Mouse (Mus musculus) cerebellum, adult 2 months (tissue): ENCODE measurements around the gene Wdr25. TPM values are rescaled to one million over a fixed set of nuclear protein-coding genes. Genes with fewer than 3 reads are reported as not detected.

ENCODE experiments used
- DNase-seq, 2 experiments: peaks; one replicate each; pipeline ENCODE4 v3.0.0; 2021
- H3K27ac ChIP-seq: fragments of 200-500 bp; 2 replicates; pipeline ENCODE4 v1.5.1; 2012; ENCODE audit warnings: low read length, control low read depth, inconsistent platforms; ENCODE audit not compliant: insufficient read depth
- H3K27me3 ChIP-seq: fragments of 200-500 bp; 2 replicates; pipeline ENCODE4 v1.6.1; 2012; ENCODE audit warnings: inconsistent platforms, mild to moderate bottlenecking, low read length, moderate library complexity; ENCODE audit not compliant: control insufficient read depth, insufficient read depth
- H3K4me1 ChIP-seq: fragments of 200-500 bp; 2 replicates; pipeline ENCODE4 v1.6.1; 2011; ENCODE audit warnings: low read length; ENCODE audit not compliant: control insufficient read depth, insufficient read depth
- H3K4me3 ChIP-seq: fragments of 200-500 bp; replicated peaks from 2 replicates; pipeline ENCODE3; 2011; ENCODE audit warnings: mild to moderate bottlenecking, low read depth, low read length, control low read depth; ENCODE audit not compliant: insufficient read depth
- CTCF ChIP-seq: fragments of 200-500 bp; IDR thresholded peaks from 2 replicates; pipeline ENCODE4 v1.5.1; 2011; ENCODE audit warnings: low read depth, mild to moderate bottlenecking, control low read depth, low read length, moderate library complexity, borderline replicate concordance; ENCODE audit not compliant: insufficient read depth
- POLR2A ChIP-seq: fragments of 200-500 bp; IDR thresholded peaks from 2 replicates; pipeline ENCODE4 v1.6.1; 2011; ENCODE audit warnings: low read length, control low read depth, borderline replicate concordance; ENCODE audit not compliant: insufficient read depth
- whole genome bisulfite sequencing: fragments of 180-500 bp; shearing (Covaris S2); methylation state at CpG from one replicate; pipeline ENCODE4 v1.1.7; 2018; 5-methylcytosine and 5-hydroxymethylcytosine counted together
- polyA plus RNA-seq: library from polyadenylated mRNA; depleted of rRNA; stranded (reverse); fragments of >200 nt; gene quantifications from 2 replicates; pipeline ENCODE4 v1.2.3, GENCODE M21; 2012

Wdr25 gene
- polyA plus RNA-seq, 1 experiment = 16.0 TPM

- no peak for DNase-seq
- Histone ChIP-seq H3K4me3 (no peak overlapping the region), H3K27me3 (no peaks in the 10 kb centered on the region), H3K27ac (no peak overlapping the region), H3K4me1 (no peaks in the 10 kb centered on the region)
- 87% methylated on average over 7 of the region's 7 CpGs for WGBS
- TF ChIP-seq POLR2A = no peak
- TF ChIP-seq CTCF = no peak
Measured at GRCm38 (mm10) chr12:108857109-108857508, 36.3 kb upstream of the Wdr25 start.

DNA sequence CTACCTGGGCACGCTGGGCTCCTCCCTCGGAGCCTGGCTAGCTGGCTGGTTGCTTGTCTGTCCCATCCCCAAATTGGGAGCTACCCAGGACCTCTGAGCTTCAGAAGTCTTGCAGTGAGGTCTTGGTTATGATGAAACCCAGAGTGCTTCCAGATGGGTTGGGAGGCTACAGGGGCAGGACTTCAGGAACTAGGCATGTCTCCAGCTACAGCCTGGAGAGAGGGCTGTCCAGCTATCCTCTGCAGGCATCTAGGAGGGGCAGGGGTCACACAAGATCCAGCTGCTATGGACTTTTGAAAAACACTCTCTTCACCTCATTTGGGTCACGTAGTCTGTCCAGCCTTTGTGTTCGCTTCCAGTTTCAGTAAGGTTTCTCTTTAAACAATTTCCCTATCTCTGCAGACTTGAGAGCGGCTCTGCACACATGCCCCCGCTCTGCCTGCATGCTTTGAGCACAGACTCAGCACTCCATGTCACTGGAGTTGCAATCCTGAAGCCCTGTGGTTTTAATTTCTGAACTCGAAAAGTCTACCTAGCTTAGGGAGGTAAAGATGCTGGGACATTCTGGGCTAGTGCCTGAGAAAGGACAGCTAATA is 35.7 kb upstream of the Wdr25 start:
- no peaks in the 10 kb centered on the region for H3K27me3 ChIP-seq
- 88% methylated on average over 7 of the region's 7 CpGs for WGBS
- H3K4me1 ChIP-seq = no peaks in the 10 kb centered on the region
- DNase-seq = no peak
- no peak overlapping the region for H3K27ac ChIP-seq
- TF ChIP-seq CTCF = no peak
- H3K4me3 ChIP-seq = no peak overlapping the region

DNA sequence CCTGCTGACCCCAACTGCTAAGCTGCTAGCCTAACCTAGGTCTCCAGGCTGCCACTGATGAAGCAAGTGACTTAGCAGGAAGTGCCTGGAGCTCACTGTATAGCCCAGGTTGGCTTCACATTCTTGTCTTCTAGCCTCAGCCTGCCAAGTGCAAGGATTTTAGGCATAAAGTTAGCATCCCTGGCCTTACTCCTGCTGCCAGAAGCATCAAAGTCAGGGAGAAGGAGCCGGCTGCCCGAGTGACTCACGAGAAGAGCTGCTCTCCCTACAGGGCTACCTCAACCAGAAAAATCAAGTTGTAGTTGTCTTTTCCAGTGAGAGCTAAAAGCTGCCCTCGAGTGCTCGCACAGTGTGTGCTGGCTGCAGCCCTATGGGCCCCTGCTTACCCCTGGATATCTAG is 34.9 kb upstream of the Wdr25 start:
- Histone ChIP-seq H3K27ac (no peak overlapping the region), H3K27me3 (no peaks in the 10 kb centered on the region), H3K4me1 (no peaks in the 10 kb centered on the region), H3K4me3 (no peak overlapping the region)
- no peak for TF ChIP-seq POLR2A
- TF ChIP-seq CTCF = no peak
- no peak for DNase-seq
- WGBS = 67% methylated on average over 5 of the region's 5 CpGs

DNA sequence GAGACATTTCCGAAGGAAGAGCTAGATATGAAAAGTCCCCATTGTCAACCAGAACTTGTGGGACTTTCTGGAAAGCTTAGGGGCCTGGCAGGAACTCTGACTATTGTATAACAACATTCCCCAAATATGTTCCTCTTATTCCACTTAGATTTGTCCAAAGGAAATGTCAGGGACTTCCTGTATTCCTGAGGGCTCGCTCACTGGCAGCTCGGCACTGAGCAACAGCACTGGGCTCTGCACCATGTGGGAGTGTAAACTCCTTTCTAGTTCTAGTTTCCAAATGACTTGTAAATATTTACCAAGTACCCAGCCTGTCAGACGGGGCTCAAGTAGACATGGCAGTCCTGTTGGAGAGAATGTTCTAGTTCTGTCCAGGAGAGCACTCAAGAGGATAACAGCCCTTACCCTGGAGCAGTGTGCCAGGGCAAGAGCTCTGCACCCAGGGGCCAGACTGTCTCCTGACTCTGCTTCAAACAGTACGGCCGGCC is 28.4 kb upstream of the Wdr25 start:
- Histone ChIP-seq H3K4me1 (no peaks in the 10 kb centered on the region), H3K27me3 (no peaks in the 10 kb centered on the region), H3K4me3 (no peak overlapping the region), H3K27ac (no peak overlapping the region)
- DNase-seq = no peak
- 90% methylated on average over 6 of the region's 6 CpGs for WGBS
- TF ChIP-seq CTCF (no peak), POLR2A (no peak)

DNA sequence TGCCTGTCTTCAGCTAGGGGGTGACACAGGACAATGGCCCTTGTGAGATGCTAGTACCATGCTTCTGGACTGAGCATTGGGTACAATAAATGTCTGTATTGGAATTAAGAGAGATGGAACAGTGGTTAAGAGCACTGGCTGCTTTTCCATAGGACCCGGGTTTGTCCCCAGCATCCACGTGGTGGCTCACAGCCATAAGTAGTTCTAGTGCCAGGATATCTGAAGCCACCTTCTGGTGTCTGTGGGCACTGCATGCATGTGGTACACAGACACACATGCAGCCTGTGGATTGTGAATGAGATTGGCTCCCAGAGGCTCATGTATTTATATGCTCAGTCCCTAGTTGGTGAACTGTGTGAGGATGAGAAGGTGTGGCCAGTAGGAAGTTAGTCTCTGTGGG is 23.9 kb upstream of the Wdr25 start:
- no peak for DNase-seq
- H3K4me3 ChIP-seq = no peak overlapping the region
- H3K27ac ChIP-seq = no peak overlapping the region
- 32% methylated on average over 2 of the region's 2 CpGs for WGBS
- no peaks in the 10 kb centered on the region for H3K27me3 ChIP-seq
- H3K4me1 ChIP-seq = no peaks in the 10 kb centered on the region
- TF ChIP-seq CTCF (peak; percentile 30; the same call in 1 of the 2 replicates), POLR2A (no peak)

GRCm38 (mm10) chr12:108873122-108873521 is 20.3 kb upstream of the Wdr25 start:
- Histone ChIP-seq H3K4me1 (no peaks in the 10 kb centered on the region), H3K27ac (no peak overlapping the region), H3K4me3 (no peak overlapping the region), H3K27me3 (no peaks in the 10 kb centered on the region)
- no peak for DNase-seq
- TF ChIP-seq CTCF (no peak), POLR2A (no peak)
- WGBS = 73% methylated on average over 5 of the region's 5 CpGs

- H3K4me1 ChIP-seq = no peaks in the 10 kb centered on the region
- TF ChIP-seq POLR2A (no peak), CTCF (no peak)
- WGBS = 90% methylated on average over 4 of the region's 4 CpGs
- no peak overlapping the region for H3K27ac ChIP-seq
- no peaks in the 10 kb centered on the region for H3K27me3 ChIP-seq
- DNase-seq = no peak
- H3K4me3 ChIP-seq = no peak overlapping the region
Measured at GRCm38 (mm10) chr12:108879138-108879537, 14.3 kb upstream of the Wdr25 start.

- H3K27me3 ChIP-seq = no peaks in the 10 kb centered on the region
- no peaks in the 10 kb centered on the region for H3K4me1 ChIP-seq
- no peak overlapping the region for H3K4me3 ChIP-seq
- 94% methylated on average over 5 of the region's 5 CpGs for WGBS
- no peak overlapping the region for H3K27ac ChIP-seq
- TF ChIP-seq CTCF = no peak
- TF ChIP-seq POLR2A = no peak
- DNase-seq = no peak
Measured at GRCm38 (mm10) chr12:108880606-108881005, 12.8 kb upstream of the Wdr25 start.
